Mouse (Mus musculus): ENCODE results near the gene Gnas.
"Not testable (repeated sequence)": the region's sequence is repeated elsewhere in the genome, so short reads cannot be mapped to it uniquely, and the experiment has no call there.

The Gnas gene

GRCm38 (mm10) chr2:174295175-174295899 lies 11.2 kb downstream of the Gnas start:
- peak; percentile 6 for DNase-seq

- no peak for DNase-seq
Measured at GRCm38 (mm10) chr2:174295900-174296465, 11.9 kb downstream of the Gnas start.

- no peak for DNase-seq
Measured at GRCm38 (mm10) chr2:174297086-174297571, 13.0 kb downstream of the Gnas start.

- no peak for DNase-seq
Measured at GRCm38 (mm10) chr2:174297851-174298250, 13.7 kb downstream of the Gnas start.

- DNase-seq = no peak
Measured at GRCm38 (mm10) chr2:174298471-174298870, 14.4 kb downstream of the Gnas start.

- no peak for DNase-seq
Measured at GRCm38 (mm10) chr2:174299091-174299770, 15.1 kb downstream of the Gnas start.

GRCm38 (mm10) chr2:174299771-174300160 lies 15.6 kb downstream of the Gnas start:
- DNase-seq = no peak

GRCm38 (mm10) chr2:174300186-174300585 lies 16.1 kb downstream of the Gnas start:
- no peak for DNase-seq

GRCm38 (mm10) chr2:174300666-174301065 lies 16.5 kb downstream of the Gnas start:
- DNase-seq = no peak

- DNase-seq = no peak
Measured at GRCm38 (mm10) chr2:174302526-174302925, 18.4 kb downstream of the Gnas start.

GRCm38 (mm10) chr2:174305646-174306045 lies 21.5 kb downstream of the Gnas start:
- no peak for DNase-seq

- no peak for DNase-seq
Measured at GRCm38 (mm10) chr2:174307903-174308302, 23.8 kb downstream of the Gnas start.

GRCm38 (mm10) chr2:174310913-174311514 lies 26.9 kb downstream of the Gnas start:
- no peak for DNase-seq

- DNase-seq = no peak
Measured at GRCm38 (mm10) chr2:174311613-174312012, 27.5 kb downstream of the Gnas start.

- peak; percentile 47 for DNase-seq
Measured at GRCm38 (mm10) chr2:174312118-174312647, 28.1 kb downstream of the Gnas start.

- no peak for DNase-seq
Measured at GRCm38 (mm10) chr2:174312661-174313060, 28.5 kb downstream of the Gnas start.

GRCm38 (mm10) chr2:174315445-174315844 lies 31.3 kb downstream of the Gnas start:
- not testable (repeated sequence) for DNase-seq

GRCm38 (mm10) chr2:174316661-174317060 lies 32.5 kb downstream of the Gnas start:
- DNase-seq = no peak

GRCm38 (mm10) chr2:174325989-174326388 lies 41.9 kb downstream of the Gnas start:
- DNase-seq = no peak

GRCm38 (mm10) chr2:174326481-174326880 lies 42.4 kb downstream of the Gnas start:
- no peak for DNase-seq

GRCm38 (mm10) chr2:174327295-174327981 lies 43.3 kb downstream of the Gnas start:
- DNase-seq = peak; percentile 67

GRCm38 (mm10) chr2:174328358-174328905 lies 44.3 kb downstream of the Gnas start:
- DNase-seq = peak; percentile 26

Measured in cerebellum, adult 11 months (tissue).